Mouse (Mus musculus) testis, adult 2 months (tissue): ENCODE measurements around the gene Plpp7. TPM values are rescaled to one million over a fixed set of nuclear protein-coding genes. Genes with fewer than 3 reads are reported as not detected.

Experiments
- H3K27ac ChIP-seq: fragments of 200-500 bp; 2 replicates; pipeline ENCODE4 v1.5.1; 2012; ENCODE audit warnings: low read depth, low read length; ENCODE audit not compliant: control insufficient read depth, insufficient read depth
- H3K27me3 ChIP-seq: fragments of 200-500 bp; 2 replicates; pipeline ENCODE4 v1.6.1; 2012; ENCODE audit warnings: mild to moderate bottlenecking, low read length, moderate library complexity; ENCODE audit not compliant: control insufficient read depth, insufficient read depth
- H3K36me3 ChIP-seq: fragments of 200-500 bp; 2 replicates; pipeline ENCODE4 v1.6.1; 2012; ENCODE audit warnings: mild to moderate bottlenecking, low read length; ENCODE audit not compliant: control insufficient read depth, insufficient read depth
- H3K4me1 ChIP-seq: fragments of 200-500 bp; 2 replicates; pipeline ENCODE4 v1.6.1; 2012; ENCODE audit warnings: low read length; ENCODE audit not compliant: control insufficient read depth, insufficient read depth
- H3K4me3 ChIP-seq: fragments of 200-500 bp; 2 replicates; pipeline ENCODE4 v1.5.1; 2012; ENCODE audit warnings: low read depth, mild to moderate bottlenecking, low read length, moderate library complexity, mixed read lengths; ENCODE audit not compliant: control insufficient read depth
- CTCF ChIP-seq: fragments of 200-500 bp; IDR thresholded peaks from 2 replicates; pipeline ENCODE4 v1.5.1; 2012; ENCODE audit warnings: low read depth, mild to moderate bottlenecking, inconsistent platforms, low read length, moderate library complexity; ENCODE audit not compliant: control insufficient read depth, insufficient read depth, insufficient replicate concordance
- POLR2A ChIP-seq: fragments of 200-500 bp; IDR thresholded peaks from 2 replicates; pipeline ENCODE4 v1.6.1; 2012; ENCODE audit warnings: low read depth, mild to moderate bottlenecking, inconsistent platforms, low read length, moderate library complexity; ENCODE audit not compliant: control insufficient read depth
- polyA plus RNA-seq: library from polyadenylated mRNA; depleted of rRNA; stranded (reverse); fragments of >200 nt; gene quantifications from 2 replicates; pipeline ENCODE4 v1.2.3, GENCODE M21; 2012

Gene Plpp7
- polyA plus RNA-seq, 1 experiment, result 4.7 TPM

GRCm38 (mm10) chr2:32130435-32130834 is 35.1 kb downstream of the Plpp7 start:
- H3K27me3 ChIP-seq, result no peaks in the 10 kb centered on the region
- H3K4me3 ChIP-seq, result no peak overlapping the region
- H3K4me1 ChIP-seq, result peaks cover 3% of the 10 kb centered on the region
- H3K36me3 ChIP-seq, result no peaks in the 10 kb centered on the region
- no peak for TF ChIP-seq POLR2A
- peak; percentile 61; the same call in 1 of the 2 replicates for TF ChIP-seq CTCF
- peak overlapping the region; percentile 10; the same call in 1 of the 2 replicates for H3K27ac ChIP-seq

DNA sequence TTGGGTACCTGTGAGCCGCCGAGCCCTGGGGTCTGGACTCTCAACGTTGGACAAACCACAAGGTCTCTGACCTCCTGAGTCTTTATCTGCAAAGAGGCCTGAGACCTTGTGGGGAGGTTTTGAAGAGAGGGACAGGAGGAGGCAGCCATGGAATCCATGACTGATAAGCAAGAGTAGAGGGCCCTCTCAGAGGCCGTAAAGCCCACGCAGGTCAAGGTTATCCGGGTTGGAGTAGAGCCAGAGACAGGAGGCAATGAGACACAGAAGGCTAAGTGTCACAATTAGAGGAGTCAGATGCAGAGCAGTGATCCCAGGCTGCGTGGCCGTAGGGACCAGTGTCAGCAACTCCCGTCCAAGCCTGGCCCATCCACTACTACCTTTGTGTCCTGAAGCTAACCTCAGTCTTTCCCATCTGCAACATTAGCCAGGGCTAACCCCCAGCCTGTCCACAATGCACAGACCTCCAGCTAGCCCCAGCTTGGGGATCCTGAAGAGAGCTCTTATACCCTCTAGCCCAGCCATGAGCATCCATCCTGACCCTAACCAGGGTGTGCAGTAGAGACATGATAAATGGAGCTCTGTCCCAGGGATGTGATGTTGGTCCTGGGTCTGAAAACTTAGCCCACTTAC is 36.0 kb downstream of the Plpp7 start:
- TF ChIP-seq CTCF (no peak), POLR2A (peak; percentile 16; the same call in 1 of the 2 replicates)
- H3K27me3 ChIP-seq, result no peaks in the 10 kb centered on the region
- H3K4me3 ChIP-seq, result no peak overlapping the region
- no peak overlapping the region for H3K27ac ChIP-seq
- H3K36me3 ChIP-seq, result no peaks in the 10 kb centered on the region
- H3K4me1 ChIP-seq, result peaks cover 3% of the 10 kb centered on the region

GRCm38 (mm10) chr2:32131866-32132566 is 36.7 kb downstream of the Plpp7 start:
- H3K4me1 ChIP-seq, result peaks cover 3% of the 10 kb centered on the region
- H3K27ac ChIP-seq, result no peak overlapping the region; the same call in 1 of the 2 replicates
- H3K36me3 ChIP-seq, result no peaks in the 10 kb centered on the region
- no peaks in the 10 kb centered on the region for H3K27me3 ChIP-seq
- TF ChIP-seq POLR2A, result no peak
- no peak for TF ChIP-seq CTCF
- no peak overlapping the region for H3K4me3 ChIP-seq

DNA sequence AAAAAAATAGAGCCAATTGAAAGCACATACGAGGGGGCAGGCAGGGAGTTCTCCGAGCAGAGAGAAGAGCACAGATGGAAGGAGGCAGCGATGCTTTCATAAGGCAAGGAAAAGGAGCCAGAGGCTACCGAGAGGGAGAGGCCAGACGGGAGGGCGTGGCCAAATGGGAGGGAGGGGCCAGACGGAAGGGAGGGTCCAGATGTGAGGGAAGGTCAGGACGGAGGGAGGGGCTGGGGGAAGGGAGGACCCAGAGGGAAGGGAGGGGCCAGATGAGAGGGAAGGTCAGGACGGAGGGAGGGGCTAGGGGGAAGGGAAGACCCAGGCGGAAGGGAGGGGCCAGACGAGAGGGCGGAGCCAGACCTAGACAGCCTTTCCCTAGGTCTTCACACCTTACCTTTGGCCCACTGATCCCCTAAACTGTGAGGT is 37.3 kb downstream of the Plpp7 start:
- H3K4me3 ChIP-seq, result peak overlapping the region; percentile 24; the same call in 1 of the 2 replicates
- H3K36me3 ChIP-seq, result no peaks in the 10 kb centered on the region
- no peak overlapping the region for H3K27ac ChIP-seq
- H3K27me3 ChIP-seq, result no peaks in the 10 kb centered on the region
- 0 out of 2 replicates have a peak, but pooled peaks have one; percentile 36 for TF ChIP-seq POLR2A
- no peak for TF ChIP-seq CTCF
- H3K4me1 ChIP-seq, result peaks cover 3% of the 10 kb centered on the region

DNA sequence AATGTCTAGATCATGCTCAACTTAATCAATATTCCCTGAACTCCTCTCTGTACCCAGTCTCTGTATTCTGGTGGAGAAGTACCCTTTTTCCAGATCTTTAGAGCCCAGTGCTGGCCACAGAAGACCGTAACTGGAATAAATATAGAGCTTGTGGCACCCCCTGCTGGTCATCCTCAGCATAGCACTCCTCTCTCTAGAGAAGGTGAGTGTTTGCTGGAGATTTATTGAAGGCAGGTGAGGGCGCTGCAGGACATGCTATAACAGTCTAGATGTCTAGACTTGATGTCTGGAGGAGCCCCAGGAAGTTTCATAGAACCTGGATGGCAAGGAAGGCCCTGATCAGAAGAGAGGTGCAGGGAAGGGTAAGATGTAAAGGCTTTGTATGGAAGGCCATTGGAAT is 38.7 kb downstream of the Plpp7 start:
- Histone ChIP-seq H3K36me3 (no peaks in the 10 kb centered on the region), H3K27ac (no peak overlapping the region)
- TF ChIP-seq POLR2A (no peak), CTCF (peak; percentile 48; the same call in 1 of the 2 replicates)

DNA sequence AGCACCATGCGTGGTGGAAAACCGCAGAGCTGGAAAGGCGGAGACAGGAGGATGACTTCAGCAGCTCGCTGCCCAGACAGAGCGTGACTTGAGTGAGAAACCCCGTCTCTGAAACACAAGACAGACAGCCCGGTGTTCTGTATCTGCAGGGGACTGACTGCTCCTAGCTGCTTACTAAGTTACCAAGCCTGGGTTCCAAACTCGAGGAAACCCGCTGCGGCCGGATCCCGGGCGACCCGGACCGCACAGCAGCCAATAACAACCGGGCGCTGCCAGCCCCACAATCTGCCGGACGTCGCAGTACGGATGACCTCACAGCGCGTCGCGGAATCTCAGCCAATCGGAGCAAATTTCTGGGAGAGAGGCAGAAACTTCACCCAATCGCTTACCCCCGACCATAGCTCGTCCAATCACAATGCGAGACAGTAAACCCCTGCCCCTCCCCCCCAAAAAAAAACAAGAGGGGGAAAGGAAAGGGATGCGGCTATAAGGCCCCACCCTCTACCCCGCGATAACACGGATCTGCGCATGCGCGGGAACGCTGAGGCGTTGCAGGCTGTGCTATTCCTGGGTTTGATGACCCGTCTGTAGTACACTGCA is 42.4 kb downstream of the Plpp7 start:
- Histone ChIP-seq H3K4me1 (no peaks in the 10 kb centered on the region; the same call in 1 of the 2 replicates), H3K27ac (peak overlapping the region; percentile 84), H3K4me3 (peak overlapping the region; percentile 96), H3K27me3 (no peaks in the 10 kb centered on the region), H3K36me3 (no peaks in the 10 kb centered on the region)
- TF ChIP-seq POLR2A (peak; percentile 96), CTCF (no peak)

More for the DNA sequence above, 38.7 kb downstream of the Plpp7 start:
- Histone ChIP-seq H3K27me3 (no peaks in the 10 kb centered on the region), H3K4me3 (no peak overlapping the region), H3K4me1 (no peaks in the 10 kb centered on the region; the same call in 1 of the 2 replicates)

- Histone ChIP-seq H3K4me1 (no peaks in the 10 kb centered on the region), H3K36me3 (no peaks in the 10 kb centered on the region), H3K27ac (no peak overlapping the region), H3K27me3 (no peaks in the 10 kb centered on the region), H3K4me3 (no peak overlapping the region)
- TF ChIP-seq CTCF, result no peak
- no peak for TF ChIP-seq POLR2A
Measured at GRCm38 (mm10) chr2:32139377-32139776, 44.0 kb downstream of the Plpp7 start.
